Mouse (Mus musculus): ENCODE data around the gene Cutc.

- TF ChIP-seq EP300 (optimal IDR thresholded peaks at IDR 0.05), result no peak
- TF ChIP-seq CTCF (IDR thresholded peaks at IDR 0.05; ENCODE audit: low read depth), result no peak
These were observed 51.1 kb downstream of the Cutc start for GRCm38 (mm10) chr19:43803866-43804265.

Measured in stomach, postnatal 0 days (tissue).